Comparison of ENCODE assay signal across 8 mouse cellular contexts in genomic region chr17:28177540-28178046, GRCm38 (mm10). TPM values are rescaled to one million over a fixed set of nuclear protein-coding genes. Genes with fewer than 3 reads are reported as not detected.
DNase-seq lines count a peak whose midpoint lies in the region; ATAC-seq and TF ChIP-seq lines count a peak whose summit lies in the region.

No protein-coding gene starts in this region.

- peak overlapping the region; percentile 95 for H3K9ac ChIP-seq in embryonic facial prominence, embryonic 11.5 days (replicated peaks; ENCODE audit: low read length)
- peak overlapping the region; percentile 97 for H3K9ac ChIP-seq in intestine, embryonic 15.5 days

- peak; percentile 54 for DNase-seq in cerebellum, adult 9-10 months
- DNase-seq in cerebellum, postnatal 25 days, result no peak
- DNase-seq in embryonic facial prominence, embryonic 11.5 days (ENCODE audit: low spot score), result peak; percentile 71
- peak; percentile 50 for DNase-seq in lung, postnatal 36 days
- peak; percentile 83 for DNase-seq in yolk sac, embryonic 10.5 days (ENCODE audit: low spot score)
- no peak for DNase-seq in ovary, adult 18-20 months (ENCODE audit: low spot score)

- H3K27me3 ChIP-seq in C2C12 (ENCODE audit: control insufficient read depth, insufficient read depth, insufficient read length), result no peaks in the 10 kb centered on the region
- H3K27me3 ChIP-seq in embryonic facial prominence, embryonic 11.5 days (ENCODE audit: control insufficient read depth, insufficient read depth, low read length), result no peaks in the 10 kb centered on the region
- no peaks in the 10 kb centered on the region for H3K27me3 ChIP-seq in intestine, embryonic 15.5 days (replicated peaks)

- 0 out of 2 replicates have a peak, but pooled peaks cover 3% of the 10 kb centered on the region for H3K4me1 ChIP-seq in embryonic facial prominence, embryonic 11.5 days (ENCODE audit: control insufficient read depth, insufficient read depth, low read length)
- H3K4me1 ChIP-seq in intestine, embryonic 15.5 days (replicated peaks), result peaks cover 40% of the 10 kb centered on the region

- H3K4me2 ChIP-seq in embryonic facial prominence, embryonic 11.5 days (ENCODE audit: low read depth, low read length), result peak overlapping the region; percentile 94
- H3K4me2 ChIP-seq in intestine, embryonic 15.5 days (replicated peaks), result peak overlapping the region; percentile 81

- H3K79me2 ChIP-seq in C2C12 (ENCODE audit: control insufficient read depth, insufficient read depth), result no peaks in the 10 kb centered on the region

- no peaks in the 10 kb centered on the region for H3K79me3 ChIP-seq in C2C12 (ENCODE audit: low read depth)

- H3K36me3 ChIP-seq in C2C12 (ENCODE audit: control insufficient read depth, insufficient read depth), result no peaks in the 10 kb centered on the region
- no peaks in the 10 kb centered on the region; the same call in 1 of the 2 replicates for H3K36me3 ChIP-seq in embryonic facial prominence, embryonic 11.5 days (replicated peaks; ENCODE audit: control insufficient read depth, insufficient read depth, low read depth, low read length)
- H3K36me3 ChIP-seq in intestine, embryonic 15.5 days, result no peaks in the 10 kb centered on the region

- WGBS in embryonic facial prominence, embryonic 11.5 days, result 10% methylated on average over 13 of the region's 22 CpGs
- WGBS in intestine, embryonic 15.5 days, result 6% methylated on average over 21 of the region's 22 CpGs

- peak overlapping the region; percentile 91 for H3K27ac ChIP-seq in embryonic facial prominence, embryonic 11.5 days (replicated peaks; ENCODE audit: low read depth, low read length)
- H3K27ac ChIP-seq in intestine, embryonic 15.5 days, result peak overlapping the region; percentile 92

- H3ac ChIP-seq in C2C12 (ENCODE audit: control insufficient read depth, insufficient read length, low read depth), result peak overlapping the region; percentile 99

- H3K4me3 ChIP-seq in C2C12 (ENCODE audit: insufficient read depth, poor library complexity, severe bottlenecking), result peak overlapping the region; percentile 50
- H3K4me3 ChIP-seq in embryonic facial prominence, embryonic 11.5 days (ENCODE audit: low read depth, low read length), result peak overlapping the region; percentile 87
- peak overlapping the region; percentile 91 for H3K4me3 ChIP-seq in intestine, embryonic 15.5 days (replicated peaks)

- no peak for TF ChIP-seq CTCF in C2C12 (IDR thresholded peaks at IDR 0.05; ENCODE audit: control insufficient read depth, insufficient read depth, insufficient read length)

- ATAC-seq in embryonic facial prominence, embryonic 11.5 days (replicated peaks; ENCODE audit: insufficient number of reproducible peaks, low FRiP score, low TSS enrichment, low read depth), result peak; percentile 30
- ATAC-seq in intestine, embryonic 15.5 days, result peak; percentile 83

- no peaks in the 10 kb centered on the region for H3K9me3 ChIP-seq in embryonic facial prominence, embryonic 11.5 days (replicated peaks; ENCODE audit: control insufficient read depth, low read length)
- no peaks in the 10 kb centered on the region for H3K9me3 ChIP-seq in intestine, embryonic 15.5 days

TF ChIP-seq in C2C12, 6 proteins besides CTCF, POLR2A, EP300 and RAD21:
- TF ChIP-seq FOSL1 (IDR thresholded peaks at IDR 0.05; ENCODE audit: insufficient read depth, low read length, poor library complexity, severe bottlenecking), result no peak
- no peak for TF ChIP-seq MYOG (IDR thresholded peaks at IDR 0.05; ENCODE audit: control insufficient read depth, extremely low read depth, insufficient read length)
- TF ChIP-seq MAX (IDR thresholded peaks at IDR 0.05), result no peak
- TF ChIP-seq MYOD1 (IDR thresholded peaks at IDR 0.05; ENCODE audit: control insufficient read depth, insufficient read length, low read depth), result no peak
- TF ChIP-seq CEBPB (IDR thresholded peaks at IDR 0.05; ENCODE audit: low read depth), result no peak
- no peak for TF ChIP-seq USF1 (IDR thresholded peaks at IDR 0.05; ENCODE audit: low read depth)

RNA-seq across cellular contexts. Expression of gene Zfp523, which starts 0.7 kb away (rescaled TPM):
- polyA plus RNA-seq in C2C12 (2012; fragmentation: generic; extraction: Trizol), result 21.0 TPM
- 26.8 and 28.3 TPM in 2 replicates for polyA plus RNA-seq in embryonic facial prominence, embryonic 11.5 days (2014; fragmentation: Nextera tagmentation; extraction: Ambion mirVana)
- 25.7 and 28.1 TPM in 2 replicates for polyA plus RNA-seq in intestine, embryonic 15.5 days (2015; fragmentation: Nextera tagmentation; extraction: Ambion mirVana)

RNA-seq across cellular contexts. Expression of gene Def6, which starts 30.0 kb away (rescaled TPM):
- 5.7 TPM for polyA plus RNA-seq in C2C12 (2012; fragmentation: generic; extraction: Trizol)
- 2.6 and 3.0 TPM in 2 replicates for polyA plus RNA-seq in embryonic facial prominence, embryonic 11.5 days (2014; fragmentation: Nextera tagmentation; extraction: Ambion mirVana)
- 3.4 and 4.3 TPM in 2 replicates for polyA plus RNA-seq in intestine, embryonic 15.5 days (2015; fragmentation: Nextera tagmentation; extraction: Ambion mirVana)

RNA-seq across cellular contexts. Expression of gene Scube3, which starts 35.7 kb away (rescaled TPM):
- 0.09 TPM for polyA plus RNA-seq in C2C12 (2012; fragmentation: generic; extraction: Trizol)
- polyA plus RNA-seq in embryonic facial prominence, embryonic 11.5 days (2014; fragmentation: Nextera tagmentation; extraction: Ambion mirVana), result 8.6 and 10.3 TPM in 2 replicates
- polyA plus RNA-seq in intestine, embryonic 15.5 days (2015; fragmentation: Nextera tagmentation; extraction: Ambion mirVana), result 2.0 and 2.5 TPM in 2 replicates

RNA-seq across cellular contexts. Expression of gene Ppard, which starts 54.9 kb away (rescaled TPM):
- 24.7 TPM for polyA plus RNA-seq in C2C12 (2012; fragmentation: generic; extraction: Trizol)
- 1.9 and 2.0 TPM in 2 replicates for polyA plus RNA-seq in embryonic facial prominence, embryonic 11.5 days (2014; fragmentation: Nextera tagmentation; extraction: Ambion mirVana)
- polyA plus RNA-seq in intestine, embryonic 15.5 days (2015; fragmentation: Nextera tagmentation; extraction: Ambion mirVana), result 1.8 and 1.9 TPM in 2 replicates

Comparison
In these comparisons a context has a peak if more than half of its experiments do, and no peak if none do; other contexts are left out.
1. DNase-seq: peak in cerebellum, adult 9-10 months (single experiment), embryonic facial prominence, embryonic 11.5 days (single experiment), lung, postnatal 36 days (single experiment) and yolk sac, embryonic 10.5 days (single experiment); none in cerebellum, postnatal 25 days (0 of 2) and ovary, adult 18-20 months (single experiment).
2. Peak in every context shown above with its lines, with median percentiles within 50 percentile points of each other: H3K4me3 ChIP-seq.